Mouse (Mus musculus) spleen, adult 18-20 months (tissue): ENCODE results near the gene Lrrc1.

Experiments
- DNase-seq, 2 experiments: peaks; one replicate each; pipeline ENCODE4 v3.0.0; 2022; ENCODE audit warnings: mixed read lengths in 2 of 2

Gene Lrrc1

GRCm38 (mm10) chr9:77543351-77544321 lies 1.0 kb downstream of the Lrrc1 start:
- DNase-seq = peak; percentile 26 to 49

- no peak for DNase-seq
These were observed 3.1 kb downstream of the Lrrc1 start for GRCm38 (mm10) chr9:77541556-77541955.

- no peak for DNase-seq
These were observed 5.4 kb downstream of the Lrrc1 start for GRCm38 (mm10) chr9:77539232-77539631.

- no peak for DNase-seq
These were observed 7.3 kb downstream of the Lrrc1 start for GRCm38 (mm10) chr9:77537357-77537756.

GRCm38 (mm10) chr9:77536832-77537231 lies 7.8 kb downstream of the Lrrc1 start:
- no peak for DNase-seq

- DNase-seq = no peak
These were observed 8.4 kb downstream of the Lrrc1 start for GRCm38 (mm10) chr9:77536286-77536685.

- DNase-seq = no peak
These were observed 9.5 kb downstream of the Lrrc1 start for GRCm38 (mm10) chr9:77535021-77535744.

- no peak for DNase-seq
These were observed 16.2 kb downstream of the Lrrc1 start for GRCm38 (mm10) chr9:77528379-77529041.

GRCm38 (mm10) chr9:77527170-77527569 lies 17.5 kb downstream of the Lrrc1 start:
- DNase-seq = no peak

- no peak for DNase-seq
These were observed 18.0 kb downstream of the Lrrc1 start for GRCm38 (mm10) chr9:77526715-77527114.

- no peak for DNase-seq
These were observed 18.9 kb downstream of the Lrrc1 start for GRCm38 (mm10) chr9:77525595-77526295.

GRCm38 (mm10) chr9:77523793-77524192 lies 20.9 kb downstream of the Lrrc1 start:
- DNase-seq = no peak

GRCm38 (mm10) chr9:77522476-77522875 lies 22.2 kb downstream of the Lrrc1 start:
- DNase-seq = no peak

GRCm38 (mm10) chr9:77519198-77519597 lies 25.5 kb downstream of the Lrrc1 start:
- no peak for DNase-seq

- DNase-seq = no peak
These were observed 27.8 kb downstream of the Lrrc1 start for GRCm38 (mm10) chr9:77516782-77517364.

- no peak for DNase-seq
These were observed 30.8 kb downstream of the Lrrc1 start for GRCm38 (mm10) chr9:77513892-77514291.

- no peak for DNase-seq
These were observed 32.5 kb downstream of the Lrrc1 start for GRCm38 (mm10) chr9:77512220-77512619.

GRCm38 (mm10) chr9:77510574-77510973 lies 34.1 kb downstream of the Lrrc1 start:
- no peak for DNase-seq

GRCm38 (mm10) chr9:77507743-77508394 lies 36.8 kb downstream of the Lrrc1 start:
- DNase-seq = no peak

GRCm38 (mm10) chr9:77502548-77503438 lies 41.9 kb downstream of the Lrrc1 start:
- DNase-seq = no peak

GRCm38 (mm10) chr9:77502171-77502547 lies 42.5 kb downstream of the Lrrc1 start:
- no peak for DNase-seq
